Mouse (Mus musculus) C2C12 (cell line): ENCODE results near the gene Tmem30c.

Experiments used
- CEBPB ChIP-seq: IDR thresholded peaks from one replicate; pipeline ENCODE4 v1.6.1; 2011; ENCODE audit warnings: low read depth, mild to moderate bottlenecking, control low read depth, moderate library complexity
- CTCF ChIP-seq: IDR thresholded peaks from one replicate; pipeline ENCODE4 v1.5.1; 2011; ENCODE audit not compliant: control insufficient read depth, insufficient read depth, insufficient read length
- MYOD1 ChIP-seq: IDR thresholded peaks from one replicate; pipeline ENCODE4 v1.6.1; 2011; ENCODE audit warnings: low read depth; ENCODE audit not compliant: control insufficient read depth, insufficient read length
- USF1 ChIP-seq: IDR thresholded peaks from one replicate; pipeline ENCODE4 v1.6.1; 2011; ENCODE audit warnings: low read depth, mild to moderate bottlenecking, control low read depth, moderate library complexity

DNA sequence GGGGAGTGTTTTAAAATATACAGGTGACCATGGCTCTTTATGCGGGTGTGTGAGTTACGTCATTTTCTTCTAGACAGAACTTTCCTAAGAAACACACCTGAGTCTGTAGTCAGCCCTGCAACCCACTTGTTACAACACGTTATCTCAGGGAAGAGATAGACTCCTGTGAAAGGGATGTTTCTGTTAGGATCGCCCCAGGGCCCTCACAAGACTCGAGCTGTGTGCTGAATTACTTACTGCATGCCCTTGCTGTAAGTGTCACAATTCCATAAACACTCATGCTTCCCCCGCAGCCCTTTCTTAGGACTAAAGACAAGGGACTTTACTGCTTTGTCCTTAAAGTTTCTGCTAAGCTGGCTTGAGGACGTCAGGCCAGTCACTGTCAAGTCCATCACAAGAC is 39.6 kb upstream of the Tmem30c start:
- TF ChIP-seq MYOD1, result no peak
- no peak for TF ChIP-seq CTCF
- no peak for TF ChIP-seq CEBPB
- TF ChIP-seq USF1, result no peak
